Mouse (Mus musculus): ENCODE results near the gene Ecel1.

DNA sequence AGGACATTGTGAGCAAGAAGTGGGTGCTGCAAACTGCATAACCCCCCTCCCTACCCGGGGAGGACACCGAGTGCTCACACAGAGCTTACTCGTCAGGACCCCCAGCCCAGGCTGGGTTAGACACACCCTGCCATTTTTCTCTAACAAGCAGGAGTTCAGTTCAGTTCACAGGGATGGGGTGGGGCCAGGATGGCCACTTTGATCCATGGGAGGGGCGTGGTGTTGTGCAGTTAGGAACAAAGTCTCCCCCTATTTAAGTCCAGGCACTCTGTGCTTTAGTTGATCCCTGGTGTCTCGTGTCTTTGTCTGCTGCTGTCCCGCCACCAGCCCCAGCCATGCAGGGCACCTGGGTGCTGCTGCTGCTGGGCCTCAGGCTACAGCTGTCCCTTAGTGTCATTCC, 31.6 kb downstream of the Ecel1 start, which contains the start of gene Akp3:
- TF ChIP-seq CTCF (IDR thresholded peaks at IDR 0.05; ENCODE audit: low read depth, low read length) (no peak), EP300 (IDR thresholded peaks at IDR 0.05; ENCODE audit: insufficient read depth, low read depth, low read length) (no peak), POLR2A (IDR thresholded peaks at IDR 0.05; ENCODE audit: insufficient read depth, low read length) (no peak)
